Comparison of ENCODE assay signal across 11 mouse cellular contexts in the genomic region with DNA sequence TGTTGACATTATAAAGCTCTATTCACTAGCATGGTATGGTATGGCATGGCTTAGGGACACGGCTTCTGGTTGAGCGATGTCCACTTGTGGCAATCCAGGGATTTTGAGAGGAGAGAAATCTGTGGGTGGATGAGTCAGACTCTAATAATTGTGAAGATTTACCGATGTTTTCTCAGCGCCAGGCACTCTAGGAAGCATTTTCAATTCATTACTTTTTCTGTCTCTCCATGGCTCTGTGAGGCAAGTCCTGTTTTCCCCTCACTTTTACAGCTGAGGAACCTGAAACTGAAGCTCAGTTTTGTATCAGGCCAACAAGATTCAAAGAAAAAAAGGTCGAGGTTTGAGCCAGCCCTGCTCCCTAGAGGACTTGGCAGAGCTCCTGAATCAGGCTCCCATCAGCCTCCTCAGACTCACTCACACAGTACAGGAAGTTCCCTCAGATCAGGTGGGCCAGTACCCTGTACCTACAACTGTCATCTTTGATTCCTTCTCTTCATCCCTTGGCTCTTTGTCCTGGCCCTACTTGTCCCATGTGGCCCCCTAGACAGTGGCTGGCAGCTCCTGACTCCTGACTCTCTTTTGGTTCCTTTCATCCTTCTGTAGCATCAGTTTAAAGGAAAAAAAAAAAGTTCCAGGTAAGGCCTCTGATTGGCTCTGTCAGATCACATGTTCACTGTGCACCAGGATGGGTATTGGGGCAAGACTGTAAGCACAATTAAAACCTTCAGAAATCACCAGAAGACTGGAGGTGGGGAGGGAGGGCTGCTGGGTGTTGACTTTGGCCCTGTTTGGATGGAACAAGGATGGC. TPM values are rescaled to one million over a fixed set of nuclear protein-coding genes. Genes with fewer than 3 reads are reported as not detected.
DNase-seq lines count a peak whose midpoint lies in the region; ATAC-seq and TF ChIP-seq lines count a peak whose summit lies in the region.
"Had no signal": no experiment of that assay in that cellular context is flagged by ENCODE, and none has a peak within 500 bp of the region (broad histone marks: within the 10 kb centered on the region; RNA-seq: fewer than 3 reads in every experiment).

No protein-coding gene starts in this region.

- H3K4me1 ChIP-seq in cerebellum, adult 2 months (ENCODE audit: control insufficient read depth, insufficient read depth, low read length) = peaks cover 44% of the 10 kb centered on the region
- H3K4me1 ChIP-seq in limb, embryonic 12.5 days (replicated peaks) = peaks cover 38% of the 10 kb centered on the region
- peaks cover 23% of the 10 kb centered on the region for H3K4me1 ChIP-seq in limb, embryonic 10.5 days
- H3K4me1 ChIP-seq in small intestine, adult 2 months (ENCODE audit: control insufficient read depth, insufficient read depth, insufficient read length, low read length) = peaks cover 29% of the 10 kb centered on the region

- H3K36me3 ChIP-seq in limb, embryonic 12.5 days = no peaks in the 10 kb centered on the region; the same call in 1 of the 2 replicates
- no peaks in the 10 kb centered on the region for H3K36me3 ChIP-seq in limb, embryonic 10.5 days
- H3K36me3 ChIP-seq in small intestine, adult 2 months (ENCODE audit: control insufficient read depth, insufficient read depth, low read length) = no peaks in the 10 kb centered on the region
- H3K36me3 ChIP-seq: heart, embryonic 15.5 days had no signal

- H3K4me2 ChIP-seq in limb, embryonic 12.5 days = no peak overlapping the region
- H3K4me2 ChIP-seq: heart, embryonic 15.5 days had no signal

- 8% methylated on average over 5 of the region's 5 CpGs for WGBS in cerebellum, adult 2 months
- 79% methylated on average over 5 of the region's 5 CpGs for WGBS in limb, embryonic 12.5 days
- 80% methylated on average over 5 of the region's 5 CpGs for WGBS in limb, embryonic 10.5 days
- 44% methylated on average over 5 of the region's 5 CpGs for WGBS in small intestine, adult 2 months

- H3K9me3 ChIP-seq in limb, embryonic 12.5 days = no peaks in the 10 kb centered on the region
- no peaks in the 10 kb centered on the region for H3K9me3 ChIP-seq in limb, embryonic 10.5 days (replicated peaks)
- H3K9me3 ChIP-seq: heart, embryonic 15.5 days had no signal

- peak; percentile 48; the same call in 1 of the 2 replicates for ATAC-seq in limb, embryonic 12.5 days (ENCODE audit: insufficient number of reproducible peaks, insufficient read depth, low FRiP score, low TSS enrichment, low read depth)
- peak; percentile 18 for ATAC-seq in activated CD4-positive, CD25-positive, alpha-beta regulatory T cell, adult 4 months

- no peaks in the 10 kb centered on the region for H3K27me3 ChIP-seq in cerebellum, adult 2 months (ENCODE audit: control insufficient read depth, insufficient read depth, low read length)
- H3K27me3 ChIP-seq in limb, embryonic 12.5 days = no peaks in the 10 kb centered on the region
- H3K27me3 ChIP-seq in limb, embryonic 10.5 days (ENCODE audit: low read depth, poor library complexity, severe bottlenecking) = no peaks in the 10 kb centered on the region
- no peaks in the 10 kb centered on the region for H3K27me3 ChIP-seq in small intestine, adult 2 months (ENCODE audit: control insufficient read depth, insufficient read depth, low read length)
- H3K27me3 ChIP-seq: heart, embryonic 15.5 days had no signal

- peak; percentile 25 for DNase-seq in cerebellum, adult 9-11 months
- no peak for DNase-seq in cerebellum, adult 2 months
- no peak for DNase-seq in limb, embryonic 10.5 days (ENCODE audit: low spot score)
- DNase-seq in left cerebral cortex, adult 8-10 months (ENCODE audit: low spot score in 2 of 2) = no peak
- DNase-seq in B cell, adult 2 months = no peak
- DNase-seq: kidney, postnatal 14 days; thymus, adult 2 months had no signal

- no peak overlapping the region for H3K9ac ChIP-seq in limb, embryonic 12.5 days (replicated peaks)
- H3K9ac ChIP-seq: heart, embryonic 15.5 days had no signal

- no peak for TF ChIP-seq POLR2A in cerebellum, adult 2 months (IDR thresholded peaks at IDR 0.05; ENCODE audit: borderline replicate concordance, insufficient read depth, low read length)
- TF ChIP-seq POLR2A in small intestine, adult 2 months (IDR thresholded peaks at IDR 0.05; ENCODE audit: low read depth, low read length) = no peak

- no peak overlapping the region for H3K27ac ChIP-seq in cerebellum, adult 2 months (ENCODE audit: insufficient read depth, low read length)
- no peak overlapping the region for H3K27ac ChIP-seq in limb, embryonic 12.5 days
- no peak overlapping the region for H3K27ac ChIP-seq in limb, embryonic 10.5 days
- H3K27ac ChIP-seq in small intestine, adult 2 months (ENCODE audit: insufficient read depth, low read depth, low read length) = no peak overlapping the region

- no peak for TF ChIP-seq CTCF in cerebellum, adult 2 months (IDR thresholded peaks at IDR 0.05; ENCODE audit: borderline replicate concordance, insufficient read depth, low read depth, low read length)
- TF ChIP-seq CTCF in small intestine, adult 2 months (IDR thresholded peaks at IDR 0.05; ENCODE audit: extremely low read depth, insufficient read length, insufficient replicate concordance, low read depth, low read length) = no peak

- no peak overlapping the region for H3K4me3 ChIP-seq in cerebellum, adult 2 months (replicated peaks; ENCODE audit: insufficient read depth, low read depth, low read length)
- H3K4me3 ChIP-seq in limb, embryonic 12.5 days (replicated peaks) = no peak overlapping the region
- no peak overlapping the region for H3K4me3 ChIP-seq in limb, embryonic 10.5 days
- peak overlapping the region; percentile 40 for H3K4me3 ChIP-seq in small intestine, adult 2 months (ENCODE audit: low read depth, low read length)
- H3K4me3 ChIP-seq: heart, embryonic 15.5 days had no signal

RNA-seq across cellular contexts. Expression of a gene that starts 19.3 kb away (rescaled TPM):
- 43.2 and 47.6 TPM in 2 replicates for polyA plus RNA-seq in cerebellum, adult 2 months (2012; rRNA removed)
- polyA plus RNA-seq in limb, embryonic 12.5 days (2016; fragmentation: Nextera tagmentation; extraction: Ambion mirVana) = 260 and 282 TPM in 2 replicates
- polyA plus RNA-seq in limb, embryonic 10.5 days (2016; fragmentation: Nextera tagmentation; extraction: Ambion mirVana) = 221 and 298 TPM in 2 replicates
- polyA plus RNA-seq in activated CD4-positive, CD25-positive, alpha-beta regulatory T cell, adult 4 months (2017; shearing (Covaris generic)) = 10 to 100 TPM; 17.9 to 22.9 TPM
- polyA plus RNA-seq in small intestine, adult 2 months (2012; rRNA removed) = 5.2 and 10.2 TPM in 2 replicates
- 100 to 1,000 TPM; 101 to 108 (median 103) TPM for total RNA-seq in left cerebral cortex, adult 8-10 months (2022)
